Mouse (Mus musculus) MEL (cell line): ENCODE data around the gene Ogt. TPM values are rescaled to one million over a fixed set of nuclear protein-coding genes. Genes with fewer than 3 reads are reported as not detected.

Experiments used
- DNase-seq: peaks from one replicate; pipeline ENCODE4 v3.0.0; 2011; ENCODE audit warnings: low read depth, low spot score
- H3K27ac ChIP-seq: 2 replicates; pipeline ENCODE4 v1.5.1; 2012; ENCODE audit warnings: low read depth, mild to moderate bottlenecking, control low read depth, low read length, moderate library complexity; ENCODE audit not compliant: control insufficient read depth
- H3K27me3 ChIP-seq, 2 experiments: fragments of 150-350 bp in 1 of 2; sonication (generic) in 1 of 2; 2 replicates each; pipeline ENCODE4 v1.6.1; 2012; ENCODE audit warnings: low read length in 2 of 2, mild to moderate bottlenecking in 2 of 2, improper control_type of control experiment in 1 of 2, moderate library complexity in 1 of 2; ENCODE audit not compliant: insufficient read depth in 2 of 2, control insufficient read depth in 1 of 2
- H3K36me3 ChIP-seq, 2 experiments: 2 replicates each; pipeline ENCODE4 v1.6.1; 2012 to 2014; ENCODE audit warnings: low read length in 2 of 2, improper control_type of control experiment in 1 of 2, inconsistent platforms in 1 of 2, mild to moderate bottlenecking in 1 of 2; ENCODE audit not compliant: insufficient read depth in 2 of 2, control insufficient read depth in 1 of 2
- H3K4me1 ChIP-seq, 2 experiments: fragments of 150-350 bp in 1 of 2; sonication (generic) in 1 of 2; 2 replicates each; pipeline ENCODE4 v1.6.1; 2012; ENCODE audit warnings: low read length in 2 of 2, improper control_type of control experiment in 1 of 2, mild to moderate bottlenecking in 1 of 2; ENCODE audit not compliant: insufficient read depth in 2 of 2, control insufficient read depth in 1 of 2
- H3K4me3 ChIP-seq, 2 experiments: fragments of 150-350 bp in 1 of 2; sonication (generic) in 1 of 2; 2 replicates each; pipeline ENCODE4 v1.5.1; 2012; ENCODE audit warnings: low read depth in 2 of 2, low read length in 2 of 2, mild to moderate bottlenecking in 2 of 2, moderate library complexity in 2 of 2, control low read depth in 1 of 2, improper control_type of control experiment in 1 of 2; ENCODE audit not compliant: control insufficient read depth in 1 of 2, insufficient read depth in 1 of 2
- H3K79me2 ChIP-seq: 2 replicates; pipeline ENCODE4 v1.6.1; 2012; ENCODE audit warnings: mild to moderate bottlenecking, low read length, moderate library complexity; ENCODE audit not compliant: control insufficient read depth, poor library complexity, insufficient read depth
- H3K9ac ChIP-seq: 2 replicates; pipeline ENCODE4 v1.6.1; 2012; ENCODE audit warnings: low read depth, mild to moderate bottlenecking, control low read depth, low read length, moderate library complexity; ENCODE audit not compliant: control insufficient read depth, poor library complexity, severe bottlenecking
- H3K9me3 ChIP-seq: fragments of 150-350 bp; sonication (generic); replicated peaks from 2 replicates; pipeline ENCODE4 v1.6.1; 2012; ENCODE audit warnings: mild to moderate bottlenecking, low read length, improper control_type of control experiment, moderate library complexity; ENCODE audit not compliant: insufficient read depth
- CHD1 ChIP-seq: IDR thresholded peaks from 2 replicates; pipeline ENCODE4 v1.6.1; 2012; ENCODE audit warnings: low read depth, mild to moderate bottlenecking, inconsistent platforms, low read length, improper control_type of control experiment
- CHD2 ChIP-seq: IDR thresholded peaks from 2 replicates; pipeline ENCODE4 v1.6.1; 2011; ENCODE audit warnings: low read length, improper control_type of control experiment
- CTCF ChIP-seq, 3 experiments: IDR thresholded peaks in 2 of 3; conservative IDR thresholded peaks in 1 of 3; 2 replicates each; pipeline ENCODE4 v1.5.1; 2011 to 2012; ENCODE audit warnings: low read length in 3 of 3, low read depth in 2 of 3, mild to moderate bottlenecking in 2 of 3, improper control_type of control experiment in 1 of 3, inconsistent platforms in 1 of 3, mixed read lengths in 1 of 3, moderate library complexity in 1 of 3; ENCODE audit not compliant: control insufficient read depth in 1 of 3, insufficient read depth in 1 of 3, poor library complexity in 1 of 3, severe bottlenecking in 1 of 3
- E2F4 ChIP-seq: IDR thresholded peaks from 2 replicates; pipeline ENCODE4 v1.6.1; 2011; ENCODE audit warnings: low read depth, low read length, improper control_type of control experiment, borderline replicate concordance
- ELF1 ChIP-seq: IDR thresholded peaks from 2 replicates; pipeline ENCODE4 v1.6.1; 2014; ENCODE audit warnings: low read depth, mild to moderate bottlenecking, inconsistent platforms, low read length, improper control_type of control experiment, moderate library complexity
- EP300 ChIP-seq, 2 experiments: IDR thresholded peaks; 2 replicates each; pipeline ENCODE4 v1.6.1; 2011; ENCODE audit warnings: improper control_type of control experiment in 2 of 2, low read length in 2 of 2, low read depth in 1 of 2, mild to moderate bottlenecking in 1 of 2
- ETS1 ChIP-seq: IDR thresholded peaks from 2 replicates; pipeline ENCODE4 v1.6.1; 2012; ENCODE audit warnings: low read depth, mild to moderate bottlenecking, inconsistent platforms, low read length, improper control_type of control experiment, moderate library complexity
- GATA1 ChIP-seq: IDR thresholded peaks from 2 replicates; pipeline ENCODE4 v1.6.1; 2011; ENCODE audit warnings: low read depth, low read length, improper control_type of control experiment
- KAT2A ChIP-seq: conservative IDR thresholded peaks from 2 replicates; pipeline ENCODE4 v1.6.1; 2012; ENCODE audit warnings: low read depth, low read length, improper control_type of control experiment, inconsistent platforms
- MAFK ChIP-seq: IDR thresholded peaks from 2 replicates; pipeline ENCODE4 v1.6.1; 2011; ENCODE audit warnings: low read depth, mild to moderate bottlenecking, low read length, improper control_type of control experiment, borderline replicate concordance
- MAX ChIP-seq: IDR thresholded peaks from 2 replicates; pipeline ENCODE4 v1.6.1; 2011; ENCODE audit warnings: low read length, improper control_type of control experiment
- MAZ ChIP-seq: IDR thresholded peaks from 2 replicates; pipeline ENCODE4 v1.6.1; 2012; ENCODE audit warnings: low read depth, mild to moderate bottlenecking, inconsistent platforms, low read length, improper control_type of control experiment
- MXI1 ChIP-seq: IDR thresholded peaks from 2 replicates; pipeline ENCODE4 v1.6.1; 2011; ENCODE audit warnings: mild to moderate bottlenecking, low read depth, low read length, improper control_type of control experiment
- MYC ChIP-seq: IDR thresholded peaks from 2 replicates; pipeline ENCODE4 v1.6.1; 2011; ENCODE audit warnings: low read depth, mild to moderate bottlenecking, low read length, improper control_type of control experiment, moderate library complexity
- NELFE ChIP-seq: IDR thresholded peaks from 2 replicates; pipeline ENCODE4 v1.6.1; 2011; ENCODE audit warnings: low read depth, low read length, improper control_type of control experiment
- POLR2A ChIP-seq, 2 experiments: IDR thresholded peaks; 2 replicates each; pipeline ENCODE4 v1.6.1; 2011 to 2012; ENCODE audit warnings: low read length in 2 of 2, mild to moderate bottlenecking in 2 of 2, control low read depth in 1 of 2, improper control_type of control experiment in 1 of 2, low read depth in 1 of 2, moderate library complexity in 1 of 2; ENCODE audit not compliant: control insufficient read depth in 1 of 2, insufficient read depth in 1 of 2, poor library complexity in 1 of 2
- POLR2AphosphoS5 ChIP-seq: IDR thresholded peaks from 2 replicates; pipeline ENCODE4 v1.6.1; 2012; ENCODE audit warnings: low read depth, borderline replicate concordance, mild to moderate bottlenecking, inconsistent platforms, low read length, moderate library complexity, mixed read lengths
- RAD21 ChIP-seq: IDR thresholded peaks from 2 replicates; pipeline ENCODE4 v1.6.1; 2011; ENCODE audit warnings: mild to moderate bottlenecking, low read depth, low read length, improper control_type of control experiment
- RCOR1 ChIP-seq: IDR thresholded peaks from 2 replicates; pipeline ENCODE4 v1.6.1; 2012; ENCODE audit warnings: low read depth, mild to moderate bottlenecking, inconsistent platforms, low read length, improper control_type of control experiment
- TBP ChIP-seq: IDR thresholded peaks from 2 replicates; pipeline ENCODE4 v1.8.0; 2011; ENCODE audit warnings: low read depth, low read length, improper control_type of control experiment
- TCF12 ChIP-seq: IDR thresholded peaks from 2 replicates; pipeline ENCODE4 v1.6.1; 2014; ENCODE audit warnings: low read depth, mild to moderate bottlenecking, inconsistent platforms, low read length, improper control_type of control experiment, moderate library complexity
- UBTF ChIP-seq: IDR thresholded peaks from 2 replicates; pipeline ENCODE4 v1.6.1; 2012; ENCODE audit warnings: low read depth, mild to moderate bottlenecking, inconsistent platforms, low read length, improper control_type of control experiment, moderate library complexity, borderline replicate concordance; ENCODE audit not compliant: insufficient read depth
- ZC3H11A ChIP-seq: IDR thresholded peaks from 2 replicates; pipeline ENCODE4 v1.6.1; 2012; ENCODE audit warnings: low read depth, mild to moderate bottlenecking, inconsistent platforms, low read length, improper control_type of control experiment
- ZKSCAN1 ChIP-seq: IDR thresholded peaks from 2 replicates; pipeline ENCODE4 v1.6.1; 2012; ENCODE audit warnings: low read depth, mild to moderate bottlenecking, inconsistent platforms, low read length, improper control_type of control experiment, moderate library complexity
- ZMIZ1 ChIP-seq: IDR thresholded peaks from 2 replicates; pipeline ENCODE4 v1.6.1; 2012; ENCODE audit warnings: low read depth, mild to moderate bottlenecking, inconsistent platforms, low read length, improper control_type of control experiment, moderate library complexity
- polyA plus RNA-seq, 2 experiments: library from polyadenylated mRNA; stranded (reverse) in 1 of 2; unstranded in 1 of 2; fragments of >175 nt in 1 of 2; fragments of >200 nt in 1 of 2; gene quantifications; 2 replicates each; pipeline versions ENCODE4 v1.2.1 to v1.2.4; 2012; ENCODE audit warnings: low replicate concordance in 2 of 2, low read depth in 1 of 2; ENCODE audit not compliant: insufficient read length in 2 of 2, insufficient read depth in 1 of 2, missing spikeins in 1 of 2
- total RNA-seq: library from RNA; depleted of rRNA; stranded (reverse); fragments of 300-350 nt; gene quantifications from 2 replicates; pipeline ENCODE4 v1.2.3, GENCODE M21; 2012

Ogt gene
- total and polyA plus RNA-seq, 3 experiments = 20.2 to 41.2 TPM; not detected in 1

GRCm38 (mm10) chrX:101646621-101647020 is 6.8 kb downstream of the Ogt start:
- no peak overlapping the region for H3K4me3 ChIP-seq
- peak; percentile 20; the same call in 1 of the 2 replicates for TF ChIP-seq ETS1
- no peak for TF ChIP-seq E2F4
- 0 out of 2 replicates have a peak, but pooled peaks have one; percentile 22 for TF ChIP-seq RCOR1
- TF ChIP-seq TCF12 = peak; percentile 63
- TF ChIP-seq POLR2A (IDR thresholded peaks at IDR 0.05; ENCODE audit: control insufficient read depth in 1 of 2, insufficient read depth in 1 of 2, low read depth in 1 of 2, low read length in 2 of 2, poor library complexity in 1 of 2) = no peak
- TF ChIP-seq MAX = no peak
- TF ChIP-seq ELF1 = no peak
- TF ChIP-seq RAD21 = no peak
- no peak for TF ChIP-seq KAT2A
- TF ChIP-seq EP300 (IDR thresholded peaks at IDR 0.05; ENCODE audit: low read depth in 1 of 2, low read length in 2 of 2) = peak; percentile 9 to 46; a peak in 2 of 4 replicates
- no peak for TF ChIP-seq ZC3H11A
- TF ChIP-seq MYC = no peak
- TF ChIP-seq CHD1 = no peak
- TF ChIP-seq TBP = no peak
- peak; percentile 59 for TF ChIP-seq GATA1
- TF ChIP-seq CTCF (IDR thresholded peaks at IDR 0.05 in 2 of 3, conservative IDR thresholded peaks at IDR 0.05 in 1 of 3; ENCODE audit: control insufficient read depth in 1 of 3, insufficient read depth in 1 of 3, low read depth in 2 of 3, low read length in 3 of 3, poor library complexity in 1 of 3, severe bottlenecking in 1 of 3) = no peak
- H3K4me1 ChIP-seq = peaks cover 3% of the 10 kb centered on the region in 2 experiments
- no peaks in the 10 kb centered on the region for H3K9me3 ChIP-seq
- no peaks in the 10 kb centered on the region for H3K27me3 ChIP-seq
- no peak overlapping the region for H3K27ac ChIP-seq
- H3K79me2 ChIP-seq = peaks cover 39% of the 10 kb centered on the region
- peaks cover 28 to 29% of the 10 kb centered on the region in 2 experiments for H3K36me3 ChIP-seq
- peak; percentile 26 for DNase-seq
- H3K9ac ChIP-seq = no peak overlapping the region

GRCm38 (mm10) chrX:101695686-101696085 is 55.8 kb downstream of the Ogt start:
- H3K9me3 ChIP-seq = no peaks in the 10 kb centered on the region
- H3K4me3 ChIP-seq = no peak overlapping the region
- DNase-seq = no peak

More at GRCm38 (mm10) chrX:101695686-101696085, 55.8 kb downstream of the Ogt start:
- H3K79me2 ChIP-seq = no peaks in the 10 kb centered on the region
- no peaks in the 10 kb centered on the region for H3K4me1 ChIP-seq
- H3K36me3 ChIP-seq = no peaks in the 10 kb centered on the region
- no peaks in the 10 kb centered on the region for H3K27me3 ChIP-seq
- H3K9ac ChIP-seq = no peak overlapping the region
- TF ChIP-seq MXI1 = no peak
- TF ChIP-seq RAD21 = no peak
- no peak for TF ChIP-seq POLR2A (IDR thresholded peaks at IDR 0.05; ENCODE audit: control insufficient read depth in 1 of 2, insufficient read depth in 1 of 2, low read depth in 1 of 2, low read length in 2 of 2, poor library complexity in 1 of 2)
- no peak for TF ChIP-seq MAFK
- no peak for TF ChIP-seq ZMIZ1
- TF ChIP-seq TCF12 = no peak
- no peak for TF ChIP-seq ZKSCAN1
- no peak for TF ChIP-seq POLR2AphosphoS5
- TF ChIP-seq EP300 (IDR thresholded peaks at IDR 0.05; ENCODE audit: low read depth in 1 of 2, low read length in 2 of 2) = no peak
- no peak for TF ChIP-seq NELFE
- no peak for TF ChIP-seq CHD1
- TF ChIP-seq CHD2 = no peak
- no peak for TF ChIP-seq MAZ
- TF ChIP-seq UBTF = no peak
- H3K27ac ChIP-seq = no peak overlapping the region
